Mouse (Mus musculus) limb, embryonic 12.5 days (tissue): ENCODE data around the gene Dgkh. TPM values are rescaled to one million over a fixed set of nuclear protein-coding genes. Genes with fewer than 3 reads are reported as not detected.
"Not testable (repeated sequence)": the region's sequence is repeated elsewhere in the genome, so short reads cannot be mapped to it uniquely, and the experiment has no call there.

Experiments used
- ATAC-seq: fragments of 200-750 bp; cut with Nextera tagmentation; 2 replicates; pipeline ENCODE4 v1.8.0; 2017; ENCODE audit warnings: low read depth, moderate TSS enrichment; ENCODE audit not compliant: insufficient number of reproducible peaks, insufficient read depth, low FRiP score, low TSS enrichment
- H3K27ac ChIP-seq: fragments of 300-500 bp; sonication (generic); 2 replicates; pipeline ENCODE4 v1.5.1; 2016; ENCODE audit warnings: mild to moderate bottlenecking, moderate library complexity
- H3K27me3 ChIP-seq: fragments of 300-500 bp; sonication (generic); 2 replicates; pipeline ENCODE4 v1.6.1; 2016; ENCODE audit warnings: mild to moderate bottlenecking, moderate library complexity
- H3K36me3 ChIP-seq: fragments of 300-500 bp; sonication (generic); 2 replicates; pipeline ENCODE4 v1.6.1; 2016; ENCODE audit warnings: mild to moderate bottlenecking, moderate library complexity
- H3K4me1 ChIP-seq: fragments of 300-500 bp; sonication (generic); replicated peaks from 2 replicates; pipeline ENCODE4 v1.6.1; 2016
- H3K4me2 ChIP-seq: fragments of 300-500 bp; sonication (generic); 2 replicates; pipeline ENCODE4 v1.6.1; 2016; ENCODE audit warnings: mild to moderate bottlenecking, moderate library complexity
- H3K4me3 ChIP-seq: fragments of 300-500 bp; sonication (generic); replicated peaks from 2 replicates; pipeline ENCODE4 v1.5.1; 2016; ENCODE audit warnings: mild to moderate bottlenecking
- H3K9ac ChIP-seq: fragments of 300-500 bp; sonication (generic); replicated peaks from 2 replicates; pipeline ENCODE4 v1.6.1; 2016; ENCODE audit warnings: mild to moderate bottlenecking, moderate library complexity
- H3K9me3 ChIP-seq: fragments of 300-500 bp; sonication (generic); 2 replicates; pipeline ENCODE4 v1.6.1; 2016; ENCODE audit warnings: mild to moderate bottlenecking, moderate library complexity
- WGBS: fragments of 180-500 bp; shearing (Covaris S2); methylation state at CpG from one replicate; pipeline ENCODE4 v1.1.7; 2016; 5-methylcytosine and 5-hydroxymethylcytosine counted together
- polyA plus RNA-seq: library from polyadenylated mRNA; unstranded; fragments of >200 nt; fragmentation: Nextera tagmentation; extraction: Ambion mirVana; gene quantifications from 2 replicates; pipeline ENCODE4 v1.2.1, GENCODE M21; 2016

The Dgkh gene
- polyA plus RNA-seq, 1 experiment from 2014 or later = 2.6 TPM

DNA sequence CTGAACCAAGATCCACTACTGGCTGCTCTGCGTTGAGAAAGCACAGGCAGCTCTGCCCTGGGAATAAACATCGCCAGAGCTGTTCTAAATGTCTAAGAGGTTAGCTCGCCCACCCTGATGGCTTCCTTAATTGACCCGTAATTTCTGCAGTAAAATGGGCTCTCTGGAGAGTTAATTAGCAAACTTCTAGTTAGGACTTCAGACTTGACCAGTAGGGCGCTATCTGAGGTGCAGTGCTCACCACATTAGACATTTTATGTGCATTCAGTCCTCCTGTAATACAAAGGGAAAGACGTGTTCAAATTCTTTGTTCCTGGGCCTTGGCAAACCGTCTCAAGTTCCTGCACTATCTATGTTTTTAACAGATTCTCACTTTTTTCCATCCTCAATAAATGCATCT, 169.4 kb downstream of the Dgkh start:
- Histone ChIP-seq H3K9ac (no peak overlapping the region), H3K36me3 (no peaks in the 10 kb centered on the region), H3K27me3 (no peaks in the 10 kb centered on the region), H3K4me1 (peaks cover 22% of the 10 kb centered on the region), H3K27ac (peak overlapping the region; percentile 57; the same call in 1 of the 2 replicates), H3K4me3 (no peak overlapping the region), H3K9me3 (no peaks in the 10 kb centered on the region), H3K4me2 (peak overlapping the region; percentile 15; the same call in 1 of the 2 replicates)
- ATAC-seq = no peak
- 31% methylated on average over 7 of the region's 7 CpGs for WGBS

DNA sequence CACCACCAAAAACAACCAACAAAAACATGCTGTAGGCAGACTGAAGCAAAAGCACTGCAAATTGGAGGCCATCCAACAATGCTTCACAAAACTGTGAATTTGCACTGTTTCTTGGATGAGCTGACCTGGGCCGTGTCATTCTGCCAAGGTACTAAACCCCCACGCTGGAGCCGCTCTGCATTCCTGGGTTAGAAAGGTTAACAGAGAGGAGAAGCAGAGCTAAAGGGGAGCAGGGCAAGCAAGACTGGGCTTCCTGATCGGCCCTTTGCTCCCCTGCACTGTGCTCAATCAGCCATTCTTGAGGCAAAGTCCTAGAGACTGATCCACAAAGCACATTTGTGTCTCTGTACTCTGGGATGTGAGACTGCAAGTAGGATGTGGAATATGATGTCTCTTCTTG, 170.5 kb downstream of the Dgkh start:
- Histone ChIP-seq H3K4me3 (no peak overlapping the region), H3K36me3 (no peaks in the 10 kb centered on the region), H3K27ac (no peak overlapping the region), H3K9ac (no peak overlapping the region), H3K27me3 (no peaks in the 10 kb centered on the region), H3K4me1 (peaks cover 22% of the 10 kb centered on the region), H3K4me2 (no peak overlapping the region), H3K9me3 (no peaks in the 10 kb centered on the region)
- ATAC-seq = no peak
- WGBS = 61% methylated on average over 4 of the region's 4 CpGs

DNA sequence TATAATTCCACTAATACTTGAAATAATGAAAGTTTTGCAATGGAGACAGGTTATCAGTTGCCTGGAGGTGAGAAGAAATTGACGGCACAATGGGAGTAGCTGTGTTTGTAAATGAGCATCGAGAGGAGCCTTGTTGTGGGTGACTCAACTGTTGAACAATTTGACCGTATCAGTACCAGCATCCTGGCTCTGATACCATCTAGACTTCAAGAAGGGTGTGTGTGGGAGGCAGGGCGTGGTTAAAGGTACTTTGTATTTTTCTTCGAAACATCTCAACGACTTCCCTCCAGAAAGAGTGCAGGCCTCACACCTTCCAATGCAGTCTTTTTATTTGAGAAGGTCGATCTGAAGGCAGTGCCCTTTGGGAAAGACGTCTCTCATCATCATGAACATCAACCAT, 173.5 kb downstream of the Dgkh start:
- H3K36me3 ChIP-seq = no peaks in the 10 kb centered on the region
- ATAC-seq = no peak
- H3K4me3 ChIP-seq = no peak overlapping the region
- H3K4me1 ChIP-seq = peaks cover 19% of the 10 kb centered on the region
- H3K9me3 ChIP-seq = no peaks in the 10 kb centered on the region
- no peaks in the 10 kb centered on the region for H3K27me3 ChIP-seq
- H3K9ac ChIP-seq = no peak overlapping the region
- H3K27ac ChIP-seq = no peak overlapping the region
- H3K4me2 ChIP-seq = no peak overlapping the region
- WGBS = 91% methylated on average over 8 of the region's 8 CpGs

DNA sequence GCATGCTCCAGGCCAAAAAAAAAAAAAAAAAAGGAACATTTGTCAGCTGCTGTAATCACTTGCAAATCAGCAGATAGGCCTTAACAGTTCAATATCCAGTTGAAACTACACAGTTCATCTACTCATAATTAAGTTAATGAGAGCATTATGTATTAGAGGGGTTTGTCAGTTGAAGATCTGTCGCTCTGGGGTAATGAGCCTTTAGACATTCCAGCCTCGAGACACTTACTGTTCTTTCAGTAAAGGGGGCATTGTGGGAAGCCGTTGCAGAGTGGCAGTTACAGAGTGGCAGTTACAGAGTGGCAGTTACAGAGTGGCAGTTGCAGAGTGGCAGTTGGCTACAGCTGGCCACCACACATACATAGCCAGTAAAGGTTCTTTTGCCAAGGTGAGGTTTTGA, 177.7 kb downstream of the Dgkh start:
- H3K4me2 ChIP-seq, H3K27me3 ChIP-seq, H3K4me3 ChIP-seq, H3K9me3 ChIP-seq, H3K27ac ChIP-seq, H3K4me1 ChIP-seq, H3K36me3 ChIP-seq, H3K9ac ChIP-seq, ATAC-seq: not testable (repeated sequence)
- 83% methylated on average over 3 of the region's 3 CpGs for WGBS

DNA sequence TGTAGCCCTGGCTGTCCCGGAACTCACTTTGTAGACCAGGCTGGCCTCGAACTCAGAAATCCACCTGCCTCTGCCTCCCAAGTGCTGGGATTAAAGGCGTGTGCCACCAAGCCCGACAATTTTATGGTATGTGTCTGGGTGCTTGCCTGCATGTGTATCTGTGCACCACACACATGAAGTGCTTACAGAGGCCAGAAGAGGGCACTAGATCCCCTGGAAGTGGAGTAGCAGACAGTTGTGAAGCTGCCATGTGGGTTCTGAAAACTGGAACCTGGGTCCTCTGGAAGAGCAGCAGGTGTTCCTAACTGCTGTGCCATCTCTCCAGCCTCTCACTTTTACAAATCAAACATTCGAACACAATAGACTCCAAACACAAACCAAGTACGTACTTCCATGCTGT, 178.9 kb downstream of the Dgkh start:
- WGBS = 94% methylated on average over 6 of the region's 6 CpGs
- H3K36me3 ChIP-seq = no peaks in the 10 kb centered on the region
- no peaks in the 10 kb centered on the region for H3K27me3 ChIP-seq
- no peak overlapping the region for H3K9ac ChIP-seq
- no peak overlapping the region for H3K27ac ChIP-seq
- no peaks in the 10 kb centered on the region for H3K9me3 ChIP-seq
- H3K4me1 ChIP-seq = 0 out of 2 replicates have a peak, but pooled peaks cover 2% of the 10 kb centered on the region
- H3K4me3 ChIP-seq = no peak overlapping the region
- ATAC-seq = no peak
- H3K4me2 ChIP-seq = no peak overlapping the region

DNA sequence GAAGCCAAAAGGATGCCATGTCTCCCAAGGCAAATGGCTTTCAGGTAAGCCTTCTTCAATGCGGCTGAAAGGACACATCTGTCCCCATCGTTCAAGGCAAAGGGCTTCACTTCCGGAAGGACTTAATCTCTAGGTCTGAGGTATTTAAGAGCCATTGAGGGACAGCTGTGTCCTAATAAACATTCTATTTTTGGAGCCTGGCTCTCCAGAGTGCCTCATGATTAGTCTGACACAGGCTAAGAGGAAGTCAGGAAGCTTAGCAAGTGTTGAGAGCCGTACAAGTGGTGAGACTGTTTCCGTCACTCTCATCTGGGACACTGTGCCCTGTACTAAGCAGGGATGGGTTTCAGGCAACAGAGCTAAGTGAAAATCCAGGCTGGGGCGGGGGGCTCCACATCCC, 183.8 kb downstream of the Dgkh start:
- H3K27ac ChIP-seq = no peak overlapping the region
- WGBS = 52% methylated on average over 6 of the region's 6 CpGs
- H3K36me3 ChIP-seq = no peaks in the 10 kb centered on the region
- H3K9ac ChIP-seq = no peak overlapping the region
- 0 out of 2 replicates have a peak, but pooled peaks cover 2% of the 10 kb centered on the region for H3K4me1 ChIP-seq
- ATAC-seq = 0 out of 2 replicates have a peak, but pooled peaks have one; percentile 26
- no peak overlapping the region for H3K4me3 ChIP-seq
- H3K9me3 ChIP-seq = no peaks in the 10 kb centered on the region
- no peaks in the 10 kb centered on the region for H3K27me3 ChIP-seq
- H3K4me2 ChIP-seq = no peak overlapping the region

DNA sequence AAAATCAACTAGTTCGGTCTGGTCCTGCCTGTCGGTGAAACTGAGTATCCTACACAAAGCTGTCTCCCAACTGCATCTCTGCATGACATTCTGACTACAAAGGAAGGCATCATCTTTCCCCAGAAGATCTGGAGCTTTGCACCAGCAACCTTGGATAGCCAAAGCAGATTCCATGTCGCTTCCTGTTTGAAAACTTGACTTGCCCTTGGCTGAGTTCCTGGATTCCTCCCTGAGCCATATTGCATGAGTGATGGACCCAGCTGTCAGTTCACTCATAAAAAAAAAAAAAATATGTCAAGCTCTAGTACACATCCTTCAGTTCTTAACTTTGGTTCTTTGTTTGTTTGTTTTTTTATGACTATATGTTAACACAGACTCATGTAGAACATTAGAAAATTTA, 191.3 kb downstream of the Dgkh start:
- no peak overlapping the region for H3K9ac ChIP-seq
- no peak for ATAC-seq

DNA sequence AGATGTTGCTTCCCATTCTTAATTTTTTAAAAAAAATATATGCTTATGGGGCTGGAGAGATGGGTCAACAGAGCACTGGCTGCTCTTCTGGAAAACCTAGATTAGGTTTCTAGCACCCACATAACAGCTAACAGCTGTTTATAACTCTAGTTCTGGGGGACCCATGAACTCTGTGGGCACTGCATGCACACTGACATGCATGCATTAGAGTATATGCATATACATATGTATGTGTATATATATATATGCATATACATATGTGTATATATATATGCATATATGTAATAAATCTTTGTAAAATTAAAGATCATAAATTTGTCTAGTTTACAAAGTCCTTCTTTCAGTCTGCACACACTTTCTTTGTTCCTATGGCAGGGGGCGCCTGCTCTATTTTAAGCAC, 192.8 kb downstream of the Dgkh start:
- WGBS = 81% methylated on average over 1 of the region's 1 CpGs
- Histone ChIP-seq H3K4me3 (no peak overlapping the region), H3K9ac (no peak overlapping the region), H3K4me1 (peaks cover 28% of the 10 kb centered on the region), H3K27me3 (no peaks in the 10 kb centered on the region), H3K27ac (no peak overlapping the region), H3K9me3 (no peaks in the 10 kb centered on the region), H3K36me3 (no peaks in the 10 kb centered on the region), H3K4me2 (no peak overlapping the region)
- no peak for ATAC-seq

More for the DNA sequence above, 191.3 kb downstream of the Dgkh start:
- no peaks in the 10 kb centered on the region for H3K27me3 ChIP-seq
- no peak overlapping the region for H3K27ac ChIP-seq
- no peaks in the 10 kb centered on the region for H3K9me3 ChIP-seq
- peaks cover 20% of the 10 kb centered on the region for H3K4me1 ChIP-seq
- no peak overlapping the region for H3K4me2 ChIP-seq
- no peaks in the 10 kb centered on the region for H3K36me3 ChIP-seq
- H3K4me3 ChIP-seq = no peak overlapping the region
- 86% methylated on average over 3 of the region's 3 CpGs for WGBS

DNA sequence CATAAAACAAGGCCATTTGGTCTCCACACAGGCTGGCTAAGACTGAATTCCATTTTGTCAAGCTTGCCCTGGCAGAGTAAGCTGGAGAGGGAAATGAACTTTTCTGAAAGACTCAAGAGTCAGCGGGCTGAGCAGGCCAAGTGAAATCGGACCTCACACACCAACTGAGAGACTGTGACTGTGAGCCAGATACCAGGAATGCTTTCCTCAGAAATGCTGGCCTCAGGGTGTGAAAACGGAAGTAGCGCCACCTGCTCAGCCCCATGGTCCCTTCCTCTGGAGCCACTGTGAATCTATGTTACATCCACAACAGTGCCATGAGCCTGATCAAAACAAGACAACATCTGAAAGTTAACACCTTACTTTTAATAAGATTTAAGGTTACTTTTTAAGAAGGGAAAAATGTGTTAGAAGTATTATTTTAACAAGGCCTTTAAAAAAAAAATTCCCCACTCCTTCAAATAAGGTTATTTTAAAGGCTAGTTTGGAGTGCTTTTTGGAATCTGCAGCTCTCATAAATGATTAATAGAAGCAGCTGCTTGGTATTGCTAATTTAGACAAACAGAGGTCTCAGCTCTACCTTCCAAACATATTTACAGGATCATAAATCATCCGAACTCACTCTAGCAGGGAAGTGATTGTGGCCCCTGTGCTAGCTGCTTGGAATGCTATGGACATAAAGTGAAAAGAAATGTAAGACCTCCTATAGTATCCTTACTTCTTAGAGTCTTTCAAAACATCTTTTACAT, 193.8 kb downstream of the Dgkh start:
- ATAC-seq = peak; percentile 26; the same call in 1 of the 2 replicates
- no peaks in the 10 kb centered on the region for H3K9me3 ChIP-seq
- H3K4me3 ChIP-seq = no peak overlapping the region; the same call in 1 of the 2 replicates
- H3K4me1 ChIP-seq = peaks cover 33% of the 10 kb centered on the region
- no peaks in the 10 kb centered on the region for H3K27me3 ChIP-seq
- H3K27ac ChIP-seq = peak overlapping the region; percentile 89
- H3K4me2 ChIP-seq = no peak overlapping the region
- no peaks in the 10 kb centered on the region for H3K36me3 ChIP-seq
- 14% methylated on average over 5 of the region's 5 CpGs for WGBS
- no peak overlapping the region for H3K9ac ChIP-seq

DNA sequence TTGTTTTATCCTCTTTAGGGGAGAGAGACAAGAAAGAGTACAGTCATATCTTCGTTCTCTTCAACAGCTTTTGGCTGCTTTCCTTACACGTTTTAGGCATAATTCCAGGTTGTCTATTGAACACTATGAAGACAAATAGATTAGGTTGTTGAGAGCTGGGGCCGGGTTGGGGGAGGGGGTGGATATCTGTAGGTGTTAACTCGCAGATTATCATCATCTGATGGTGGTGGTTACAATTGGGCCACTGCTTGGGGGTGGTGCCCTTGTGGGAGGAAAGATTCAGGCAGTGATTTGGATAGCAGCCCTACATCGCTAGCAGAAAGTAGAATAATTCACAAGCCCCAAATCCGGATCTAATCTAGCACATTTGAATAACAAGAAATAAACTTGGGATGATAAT, 195.0 kb downstream of the Dgkh start:
- Histone ChIP-seq H3K9ac (0 out of 2 replicates have a peak overlapping the region, but pooled peaks have one; percentile 54), H3K9me3 (no peaks in the 10 kb centered on the region), H3K36me3 (no peaks in the 10 kb centered on the region), H3K4me3 (0 out of 2 replicates have a peak overlapping the region, but pooled peaks have one; percentile 89), H3K27ac (0 out of 2 replicates have a peak overlapping the region, but pooled peaks have one; percentile 31), H3K4me2 (peak overlapping the region; percentile 63), H3K27me3 (no peaks in the 10 kb centered on the region), H3K4me1 (peaks cover 35% of the 10 kb centered on the region)
- ATAC-seq = no peak
- WGBS = 52% methylated on average over 6 of the region's 6 CpGs

DNA sequence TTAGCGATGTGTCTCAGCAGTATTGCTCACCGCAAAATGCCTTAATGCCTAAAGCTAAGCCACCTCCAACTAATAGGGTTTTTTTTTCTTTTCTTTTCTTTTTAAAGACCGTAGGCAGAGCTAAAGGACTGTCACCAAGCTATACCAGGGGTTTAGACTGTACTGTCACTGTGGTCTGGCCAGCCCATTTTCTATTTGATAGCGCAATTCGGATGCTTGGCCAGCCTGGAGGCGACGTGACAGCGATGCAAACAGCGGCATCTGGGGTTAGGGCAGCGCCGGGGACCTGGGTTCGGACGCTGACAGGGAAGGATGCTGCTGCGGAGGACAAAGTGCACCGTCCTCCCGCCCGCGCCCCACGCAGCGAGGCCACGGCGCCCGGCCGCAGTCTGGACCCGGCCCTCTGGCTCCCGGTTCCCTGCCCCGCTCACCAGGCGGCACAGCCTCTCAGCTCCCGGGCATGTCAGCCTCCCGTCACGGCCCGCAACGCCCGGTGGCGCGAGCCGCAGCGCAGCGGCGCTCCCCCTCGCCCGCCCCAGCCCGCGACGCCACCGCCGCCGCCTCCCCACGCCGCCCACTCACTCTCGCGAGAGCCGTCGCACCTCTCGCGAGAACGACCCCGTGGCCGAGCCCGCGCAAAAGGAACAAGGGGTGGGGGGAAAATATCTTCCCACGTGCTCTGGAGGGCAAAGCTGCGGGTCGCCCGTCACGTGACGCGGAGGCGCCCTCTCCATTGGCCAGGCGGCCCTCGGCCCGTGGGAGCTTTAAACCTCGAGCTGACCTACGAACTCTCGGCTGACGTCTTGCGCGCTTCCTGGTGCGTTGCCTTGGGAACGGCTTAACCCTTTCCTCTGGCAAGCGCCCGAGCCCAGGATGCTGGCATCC, 196.1 kb downstream of the Dgkh start, which contains the start of gene Akap11:
Gene Akap11, minus strand, starts transcription at position 528 of the 885 bp plus-strand sequence.
- Histone ChIP-seq H3K9ac (peak within 1 kb of the TSS; percentile 92), H3K4me2 (peak within 1 kb of the TSS; percentile 63), H3K9me3 (no peaks in the 10 kb centered on the region), H3K4me1 (peaks cover 35% of the 10 kb centered on the region), H3K4me3 (peak within 1 kb of the TSS; percentile 89), H3K27me3 (no peaks in the 10 kb centered on the region), H3K27ac (peak within 1 kb of the TSS; percentile 89), H3K36me3 (no peaks in the 10 kb centered on the region)
- WGBS = under 1% methylated on average over 62 of the region's 82 CpGs
- ATAC-seq = peak; percentile 88
